Mouse (Mus musculus) neural tube, postnatal 0 days (tissue): ENCODE data around the gene Pih1d3. TPM values are rescaled to one million over a fixed set of nuclear protein-coding genes. Genes with fewer than 3 reads are reported as not detected.

Experiments
- polyA plus RNA-seq: library from polyadenylated mRNA; unstranded; fragments of >200 nt; fragmentation: Nextera tagmentation; extraction: Ambion mirVana; gene quantifications from 2 replicates; pipeline ENCODE4 v1.2.1, GENCODE M21; 2015

The Pih1d3 gene
- not detected in 2 replicates for polyA plus RNA-seq

DNA sequence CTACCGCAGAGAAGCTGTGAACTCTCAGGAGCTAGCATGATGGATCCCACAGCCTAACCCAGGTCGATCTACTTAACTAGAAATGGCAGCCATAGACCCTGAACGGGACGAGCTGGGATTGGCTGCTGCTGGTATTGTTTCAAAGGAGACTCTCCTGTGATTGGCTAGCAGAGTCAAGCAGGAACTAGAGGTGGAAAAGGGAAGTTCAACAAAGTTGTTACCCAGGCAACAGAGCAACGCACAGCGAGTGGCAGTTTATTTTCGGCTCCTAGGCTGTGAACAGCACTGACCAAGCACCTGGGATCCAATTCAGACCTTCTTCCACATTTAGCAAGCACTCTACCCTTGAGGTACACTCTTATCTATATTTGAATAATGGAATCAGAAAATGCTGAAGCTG is at the start of gene Pih1d3, which contains the start of gene 4931428L18Rik:
Pih1d3 (plus strand) TSS at position 275 of the 400 bp plus-strand sequence.
4931428L18Rik (minus strand) TSS at position 121 of the 400 bp plus-strand sequence.

GRCm38 (mm10) chr1:31176101-31176500 is 46.5 kb upstream of the Pih1d3 start, which contains the start of gene Lgsn:
Gene Lgsn (plus strand): TSS chr1:31176401.

Other genes starting within 250 kb of the Pih1d3 start
- gene AC153137.1, start 244.9 kb upstream of the Pih1d3 start, polyA plus RNA-seq = not detected in 2 replicates
- gene Lgsn, start 46.4 kb upstream of the Pih1d3 start, polyA plus RNA-seq = 0.18 TPM in 1 of 2 replicates, not detected in the other
- gene 4931428L18Rik, start 154 bp upstream of the Pih1d3 start, polyA plus RNA-seq = not detected in 2 replicates